1 mouse cellular context compared by ENCODE assay signal in the genomic region with DNA sequence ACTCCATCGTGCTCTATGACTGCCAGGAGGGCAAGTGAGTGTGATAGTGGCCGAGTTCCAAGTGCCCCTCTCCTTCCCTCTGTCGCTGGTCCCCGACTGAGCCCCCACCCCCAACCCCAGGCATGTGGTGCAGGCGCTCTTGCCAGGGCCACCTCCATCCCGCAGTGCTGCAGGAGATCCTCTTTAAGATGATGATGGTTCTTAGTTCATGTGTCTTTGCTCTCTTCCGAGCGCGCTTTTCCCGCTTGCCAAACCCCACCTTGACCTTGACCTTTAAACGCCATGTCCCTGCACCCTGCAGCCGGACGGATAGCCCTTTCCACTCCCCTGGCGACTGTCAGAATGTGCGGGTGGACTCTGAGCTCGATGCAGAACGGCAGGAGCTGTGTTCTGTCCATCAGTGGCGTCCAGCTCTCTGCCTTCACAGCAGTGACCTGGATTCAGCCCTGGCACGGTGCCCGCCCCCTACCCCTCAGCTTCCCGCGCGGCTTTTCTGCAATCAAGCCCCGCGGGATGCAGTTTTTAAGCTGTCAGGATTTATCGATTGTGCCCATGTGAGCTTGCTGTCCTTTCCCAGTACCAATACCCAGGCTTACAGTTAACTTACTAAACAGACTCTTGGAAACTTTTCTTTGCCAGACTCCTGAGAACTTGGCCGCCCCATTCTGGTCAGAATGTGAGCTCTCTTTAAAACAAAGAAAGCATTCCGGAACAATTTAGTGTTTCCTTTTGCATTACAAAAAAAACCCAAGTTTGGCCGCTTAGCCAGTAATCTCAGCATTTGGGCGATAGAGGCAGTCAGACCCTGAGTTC.
A peak's percentile ranks its signal among the peaks of the same experiment; 100 is the strongest.
TF ChIP-seq lines count a peak whose summit lies in the region.

No protein-coding gene starts in this region.

TF ChIP-seq in ES-E14, 5 proteins besides CTCF, POLR2A, EP300 and RAD21:
- TF ChIP-seq CHD2 (IDR thresholded peaks at IDR 0.05; ENCODE audit: low read depth, low read length): 0 out of 2 replicates have a peak, but pooled peaks have one; percentile 15
- no peak for TF ChIP-seq ZC3H11A (IDR thresholded peaks at IDR 0.05; ENCODE audit: borderline replicate concordance, low read depth, low read length)
